Mouse (Mus musculus): ENCODE data around the gene Ttc38.
A peak's percentile ranks its signal among the peaks of the same experiment; 100 is the strongest.

Ttc38 gene

GRCm38 (mm10) chr15:85831954-85832590 is at the start of gene Ttc38:
TSS of gene Ttc38 (plus strand) at chr15:85832306.
- peak; percentile 85 for DNase-seq (ENCODE audit: low spot score)

- no peak for DNase-seq (ENCODE audit: low spot score)
Measured at GRCm38 (mm10) chr15:85783146-85783545, 49.0 kb upstream of the Ttc38 start.

DNA sequence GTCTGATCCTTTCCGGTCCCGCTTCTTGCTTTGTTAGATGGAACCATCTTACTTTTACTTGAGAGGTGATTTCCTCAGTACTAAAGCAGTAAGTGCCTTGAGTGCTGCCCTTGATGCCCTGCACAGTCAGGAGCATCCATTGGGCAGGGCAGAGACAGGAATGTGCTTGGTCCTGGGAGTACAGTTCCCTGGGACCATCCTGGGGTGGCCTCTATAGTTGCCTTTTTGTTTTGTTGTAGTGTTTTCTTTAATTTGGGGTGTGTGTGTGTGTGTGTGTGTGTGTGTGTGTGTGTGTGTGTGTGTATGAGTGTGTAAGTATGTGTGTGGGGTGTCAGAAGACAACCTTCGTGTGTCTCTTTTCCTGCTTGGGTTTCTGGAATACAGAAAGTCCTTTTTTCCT is 47.8 kb upstream of the Ttc38 start:
- DNase-seq (ENCODE audit: low spot score) = no peak

DNA sequence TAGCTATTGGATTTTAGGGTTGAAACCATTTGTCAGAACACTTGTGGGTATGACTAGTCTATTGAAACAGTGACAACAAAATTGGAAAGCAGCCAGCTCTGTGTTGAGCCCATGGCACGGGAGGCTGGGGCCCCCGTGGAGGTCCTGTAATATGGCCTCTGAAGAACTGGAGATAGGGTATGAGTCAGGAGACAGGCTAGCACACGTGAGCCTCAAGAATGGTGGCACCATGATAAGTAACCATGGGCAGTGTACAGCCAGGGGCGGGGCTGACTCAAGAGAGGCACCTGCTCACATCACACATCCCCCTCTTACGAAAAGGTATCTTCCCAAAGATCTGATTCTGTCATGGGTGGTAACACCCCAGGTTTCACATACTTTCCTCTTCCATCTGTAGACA is 45.4 kb upstream of the Ttc38 start:
- DNase-seq (ENCODE audit: low spot score) = no peak

DNA sequence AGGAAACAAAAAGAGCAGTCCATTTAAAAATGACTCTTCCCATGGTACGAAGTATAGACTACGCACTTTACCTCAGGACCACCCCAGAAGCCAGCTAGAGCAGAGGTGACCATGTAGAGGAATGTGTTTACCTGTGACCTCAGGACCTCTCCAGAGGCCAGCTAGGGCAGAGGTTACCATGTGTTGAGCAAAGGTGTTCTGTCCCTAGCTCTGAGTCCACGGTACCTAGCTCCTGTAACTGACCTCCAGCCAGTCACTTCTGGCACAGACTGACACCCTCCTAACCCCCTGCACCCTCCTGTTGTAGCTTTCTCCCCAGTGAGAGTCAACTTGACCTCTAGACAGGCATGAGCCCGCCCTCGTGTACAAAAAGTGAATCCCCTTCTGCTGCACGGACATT is 44.6 kb upstream of the Ttc38 start:
- DNase-seq (ENCODE audit: low spot score) = no peak

DNA sequence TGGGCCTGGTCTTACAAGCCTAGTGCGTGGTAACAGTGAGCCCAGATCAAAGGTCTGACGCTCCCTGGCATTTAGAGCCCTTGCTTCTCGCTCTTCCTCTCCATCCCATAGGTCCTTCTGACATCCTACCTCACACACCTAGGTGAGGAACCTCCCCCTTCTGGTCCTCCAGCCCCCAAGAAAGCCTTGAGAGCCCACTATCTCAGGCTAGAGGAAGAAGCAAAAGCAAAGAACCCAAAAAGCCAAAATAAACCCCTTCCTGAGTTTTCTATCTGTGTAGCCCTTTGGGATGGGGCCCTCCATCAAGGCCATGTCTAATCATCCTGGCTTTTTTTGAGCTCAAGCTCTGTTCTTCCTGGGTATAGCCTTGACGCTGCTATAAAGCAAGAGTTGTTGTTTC is 44.1 kb upstream of the Ttc38 start:
- DNase-seq (ENCODE audit: low spot score) = no peak

GRCm38 (mm10) chr15:85788633-85789032 is 43.5 kb upstream of the Ttc38 start:
- DNase-seq (ENCODE audit: low spot score) = no peak

- no peak for DNase-seq (ENCODE audit: low spot score)
Measured at GRCm38 (mm10) chr15:85791449-85791848, 40.7 kb upstream of the Ttc38 start.

DNA sequence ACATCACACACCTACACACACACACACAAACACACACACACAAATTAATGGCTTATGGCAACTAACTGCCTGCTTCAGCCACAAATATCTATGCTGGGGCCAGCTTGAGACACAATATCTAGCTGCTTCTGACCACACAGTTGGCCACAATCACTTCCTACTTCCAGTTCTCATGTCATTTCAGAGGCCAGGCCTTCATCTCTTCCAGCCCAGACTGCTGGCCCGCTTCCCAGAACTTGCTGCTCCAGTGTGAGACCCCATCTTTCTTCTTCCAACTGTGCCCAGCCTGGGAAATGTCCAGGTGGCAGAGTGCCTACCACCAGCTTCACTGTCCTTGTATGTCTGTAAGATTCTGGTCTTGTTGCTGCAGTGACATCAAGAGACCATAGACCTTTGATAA is 39.3 kb upstream of the Ttc38 start:
- no peak for DNase-seq (ENCODE audit: low spot score)

- DNase-seq (ENCODE audit: low spot score) = no peak
Measured at GRCm38 (mm10) chr15:85795516-85795915, 36.6 kb upstream of the Ttc38 start.

DNA sequence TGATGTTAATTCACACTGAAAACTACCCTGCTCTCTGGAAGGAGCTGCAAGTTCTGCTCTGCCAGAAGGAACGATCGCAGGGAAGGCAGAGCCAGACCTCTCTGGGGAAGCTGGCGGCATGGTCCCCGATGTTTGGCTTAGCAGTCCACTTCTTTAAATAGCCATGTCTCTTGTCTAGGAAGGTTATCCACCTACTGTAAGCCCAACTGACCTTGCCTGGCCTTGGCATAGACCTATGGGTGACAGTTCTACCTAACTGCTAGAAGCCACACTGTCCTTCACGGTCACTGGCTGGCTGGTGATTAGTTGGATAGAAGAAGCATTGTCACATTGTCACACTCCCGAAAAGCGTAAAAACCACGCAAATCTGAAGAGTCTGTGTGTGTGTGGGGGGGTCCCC is 33.4 kb upstream of the Ttc38 start:
- no peak for DNase-seq (ENCODE audit: low spot score)

DNA sequence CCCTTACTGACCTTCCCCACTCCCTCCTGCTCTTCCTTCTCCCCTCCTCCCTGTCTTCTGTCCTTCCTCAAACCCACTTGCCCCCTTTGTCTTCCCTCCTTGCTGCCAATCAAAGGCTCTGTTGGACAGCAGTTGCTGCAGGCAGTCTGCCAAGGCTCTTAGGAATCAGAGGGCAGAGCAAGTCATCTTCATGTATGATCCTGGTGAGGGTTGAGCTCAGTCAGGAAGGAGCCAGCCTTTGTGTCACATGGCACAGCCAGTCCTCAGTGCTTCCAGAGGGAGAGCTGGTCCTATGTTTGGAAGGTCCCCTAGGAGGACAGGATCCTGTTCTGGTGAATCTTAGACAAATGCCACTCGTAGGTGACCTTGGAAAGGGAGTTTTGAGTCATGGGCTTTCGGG is 29.2 kb upstream of the Ttc38 start:
- DNase-seq (ENCODE audit: low spot score) = no peak

DNA sequence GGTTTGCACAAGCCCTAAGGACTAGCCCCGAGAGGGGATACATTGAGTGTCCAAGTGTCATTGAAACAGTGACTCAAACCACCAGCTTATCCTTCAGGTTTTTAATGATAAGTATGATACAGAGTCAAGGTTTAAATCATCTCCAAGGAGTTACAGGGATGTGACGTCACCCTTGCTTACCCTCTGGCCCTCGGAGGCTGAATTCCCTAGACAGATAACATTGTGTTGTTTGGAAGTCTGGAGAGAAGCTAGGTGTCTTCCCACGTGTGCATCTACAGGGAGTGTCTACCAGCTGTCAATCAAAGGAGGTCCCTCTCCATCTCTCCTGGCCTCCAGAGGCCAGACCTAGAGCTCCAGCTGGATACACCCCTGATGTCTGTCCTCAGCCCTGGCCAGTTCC is 25.2 kb upstream of the Ttc38 start:
- DNase-seq (ENCODE audit: low spot score) = no peak

GRCm38 (mm10) chr15:85807404-85807803 is 24.7 kb upstream of the Ttc38 start:
- DNase-seq (ENCODE audit: low spot score) = no peak

DNA sequence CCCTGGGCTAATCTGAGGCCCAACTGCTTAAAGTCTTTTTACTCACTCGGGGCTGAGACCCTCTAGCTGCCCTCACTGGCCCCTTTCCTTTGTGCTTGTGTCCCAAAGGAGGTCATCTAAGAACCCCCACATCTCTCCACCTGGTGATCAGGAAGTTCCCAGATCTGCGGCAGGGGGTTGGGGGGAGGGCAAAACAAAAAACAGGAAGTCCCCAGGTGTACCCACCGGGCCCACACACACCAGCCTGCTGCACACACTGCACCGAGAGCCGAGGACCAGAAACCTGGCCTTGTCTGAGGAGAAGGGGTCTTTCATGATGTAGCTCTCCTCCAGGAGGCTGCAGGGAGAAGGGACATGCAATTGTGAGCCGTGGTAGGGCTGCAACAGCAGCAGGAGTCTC is 24.1 kb upstream of the Ttc38 start:
- no peak for DNase-seq (ENCODE audit: low spot score)

DNA sequence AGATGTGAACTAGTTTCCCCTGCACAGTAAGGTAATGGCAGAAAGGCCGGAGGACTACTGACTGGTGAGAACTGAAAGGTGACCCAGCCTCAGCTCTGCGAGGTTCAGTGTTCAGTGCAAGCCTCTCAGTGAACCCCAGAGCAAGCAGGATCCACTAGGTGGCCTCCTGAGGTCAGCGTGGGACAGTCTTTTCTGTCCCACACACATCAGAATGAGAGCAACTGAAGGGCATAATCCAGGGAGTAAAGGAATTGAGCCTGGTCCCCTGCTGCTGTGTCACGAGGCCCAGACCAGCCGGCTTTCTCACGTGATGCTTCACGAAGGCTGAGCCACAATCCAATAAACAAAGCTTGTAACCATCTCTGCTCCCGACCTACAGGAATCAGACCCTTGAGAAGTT is 23.7 kb upstream of the Ttc38 start:
- no peak for DNase-seq (ENCODE audit: low spot score)

DNA sequence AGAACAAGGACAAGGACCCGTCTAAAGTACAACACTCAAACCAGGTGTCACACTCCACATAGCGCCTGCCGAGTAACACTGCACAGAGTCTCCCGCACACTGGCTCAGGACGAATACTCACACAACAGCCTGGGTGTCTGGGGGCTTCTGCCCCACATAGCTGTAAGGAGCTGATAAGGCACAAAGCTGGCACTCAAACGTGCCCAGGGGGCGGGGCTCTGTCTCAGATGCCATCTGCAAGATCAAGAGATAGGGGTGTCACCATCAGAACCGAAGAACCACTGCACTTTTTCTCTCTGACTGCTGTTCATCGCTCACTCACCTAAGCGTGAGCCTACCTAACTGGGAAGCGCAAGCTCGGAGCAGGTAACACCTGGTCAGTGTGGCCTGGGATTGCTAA is 23.0 kb upstream of the Ttc38 start:
- DNase-seq (ENCODE audit: low spot score) = no peak

DNA sequence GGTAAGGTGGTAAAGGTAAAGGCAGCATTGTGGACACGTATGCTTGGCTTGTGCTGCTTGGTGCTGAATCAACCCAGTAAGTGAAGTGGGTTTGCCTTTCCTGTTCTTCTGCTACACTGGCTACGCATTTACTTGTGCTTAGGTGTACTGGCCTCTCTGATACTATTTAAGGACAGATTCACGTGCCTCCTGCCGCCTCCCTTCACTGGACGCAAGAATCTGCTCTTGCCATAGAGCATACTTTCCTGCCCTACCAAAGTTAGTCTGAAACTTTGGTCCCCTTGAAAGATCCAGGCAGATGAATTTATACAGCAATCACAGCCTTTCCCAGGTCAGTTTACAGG is 21.7 kb upstream of the Ttc38 start:
- no peak for DNase-seq (ENCODE audit: low spot score)

GRCm38 (mm10) chr15:85810806-85811521 is 21.1 kb upstream of the Ttc38 start:
- peak; percentile 68 for DNase-seq (ENCODE audit: low spot score)

DNA sequence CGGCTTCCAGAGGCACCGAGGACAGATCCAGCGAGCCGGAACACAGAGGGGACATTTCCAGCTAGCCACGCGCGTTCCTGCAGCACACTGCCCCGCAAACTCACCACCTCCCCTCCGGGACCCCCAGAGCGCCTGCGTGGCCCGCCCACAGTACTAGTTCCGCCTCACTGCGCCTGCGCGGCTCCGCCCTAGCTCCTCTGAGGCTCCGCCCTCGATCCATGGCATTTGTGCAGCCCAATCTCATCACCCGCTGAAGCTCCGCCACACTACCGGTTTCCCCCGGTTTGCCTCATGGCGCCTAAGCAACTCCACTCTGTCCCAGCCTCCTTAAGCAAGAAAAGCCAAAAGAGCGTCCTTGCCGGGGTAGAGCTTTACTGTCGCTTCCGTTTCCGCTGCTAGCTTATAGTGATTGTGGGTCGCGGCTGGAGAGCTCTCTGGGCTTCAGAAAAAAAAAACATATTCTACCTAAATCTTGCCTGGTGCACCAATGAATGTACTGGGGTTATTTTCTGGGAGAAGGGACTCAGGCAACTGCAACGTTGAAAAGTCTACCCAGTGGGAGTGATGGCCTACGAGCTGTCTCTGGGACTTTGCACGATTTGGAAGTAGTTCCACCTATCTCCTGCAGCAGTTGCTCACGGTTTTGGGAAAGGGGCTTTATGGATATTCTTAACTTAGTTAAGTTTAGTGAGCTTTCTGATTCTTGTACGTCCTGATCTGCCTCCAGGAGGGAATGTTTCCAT is 20.4 kb upstream of the Ttc38 start, which contains the start of gene Cdpf1:
TSS of gene Cdpf1 (minus strand) at position 163 of the 743 bp plus-strand sequence.
- DNase-seq (ENCODE audit: low spot score) = peak; percentile 99

DNA sequence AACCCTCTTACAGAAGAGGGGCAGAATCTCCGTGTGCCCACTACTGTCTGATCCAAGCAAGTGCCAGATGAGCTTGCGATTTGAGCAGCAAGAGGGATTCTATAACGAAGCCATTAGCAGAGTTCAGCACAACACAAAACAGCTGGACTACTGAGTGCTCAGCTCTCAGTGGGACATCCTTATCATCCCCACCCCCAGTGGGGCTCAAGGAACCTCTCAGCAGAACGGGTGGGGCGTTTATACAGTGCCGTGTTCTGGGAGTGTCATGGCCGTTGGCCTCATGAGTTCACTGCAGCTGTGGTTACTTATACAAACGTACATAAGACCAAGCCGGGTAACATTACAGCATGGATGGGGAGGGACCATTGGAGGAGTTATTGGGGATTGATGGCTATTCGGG is 18.7 kb upstream of the Ttc38 start:
- DNase-seq (ENCODE audit: low spot score) = no peak

GRCm38 (mm10) chr15:85821203-85822010 is 10.7 kb upstream of the Ttc38 start, which contains the start of gene Pkdrej:
TSS of gene Pkdrej (minus strand) at chr15:85821734.
- DNase-seq (ENCODE audit: low spot score) = peak; percentile 68

All from testis, postnatal 10 days (tissue).